In genomic region chr11:65226766-65227165, GRCm38 (mm10) we compare ENCODE assay signal across 13 mouse cellular contexts. TPM values are rescaled to one million over a fixed set of nuclear protein-coding genes. Genes with fewer than 3 reads are reported as not detected.
DNase-seq lines count a peak whose midpoint lies in the region; ATAC-seq and TF ChIP-seq lines count a peak whose summit lies in the region.
"Had no signal": no experiment of that assay in that cellular context is flagged by ENCODE, and none has a peak within 500 bp of the region (broad histone marks: within the 10 kb centered on the region; RNA-seq: fewer than 3 reads in every experiment).

No protein-coding gene starts in this region.

- no peak overlapping the region for H3K27ac ChIP-seq in embryonic facial prominence, embryonic 11.5 days (replicated peaks; ENCODE audit: low read depth, low read length)
- no peak overlapping the region for H3K27ac ChIP-seq in embryonic facial prominence, embryonic 10.5 days (replicated peaks)
- no peak overlapping the region for H3K27ac ChIP-seq in lung, embryonic 15.5 days
- no peak overlapping the region for H3K27ac ChIP-seq in limb, embryonic 11.5 days (replicated peaks; ENCODE audit: low read depth, low read length)
- no peak overlapping the region for H3K27ac ChIP-seq in stomach, postnatal 0 days (replicated peaks)
- H3K27ac ChIP-seq: hindbrain, embryonic 12.5 days had no signal

- WGBS in embryonic facial prominence, embryonic 11.5 days, result 39% methylated on average over 10 of the region's 10 CpGs
- 45% methylated on average over 10 of the region's 10 CpGs for WGBS in embryonic facial prominence, embryonic 10.5 days
- WGBS in lung, embryonic 15.5 days, result 18% methylated on average over 10 of the region's 10 CpGs
- WGBS in lung, adult 2 months, result 48% methylated on average over 10 of the region's 10 CpGs
- 40% methylated on average over 10 of the region's 10 CpGs for WGBS in limb, embryonic 11.5 days
- 35% methylated on average over 10 of the region's 10 CpGs for WGBS in stomach, postnatal 0 days

- TF ChIP-seq EP300 in stomach, postnatal 0 days (optimal IDR thresholded peaks at IDR 0.05), result no peak

- no peaks in the 10 kb centered on the region for H3K27me3 ChIP-seq in embryonic facial prominence, embryonic 11.5 days (ENCODE audit: control insufficient read depth, insufficient read depth, low read length)
- H3K27me3 ChIP-seq in embryonic facial prominence, embryonic 10.5 days (replicated peaks; ENCODE audit: low read depth, poor library complexity, severe bottlenecking), result no peaks in the 10 kb centered on the region
- H3K27me3 ChIP-seq in lung, embryonic 15.5 days, result no peaks in the 10 kb centered on the region
- no peaks in the 10 kb centered on the region for H3K27me3 ChIP-seq in limb, embryonic 11.5 days (ENCODE audit: control insufficient read depth, insufficient read depth, low read length)
- H3K27me3 ChIP-seq in stomach, postnatal 0 days (ENCODE audit: control insufficient read depth, insufficient read depth, low read length), result no peaks in the 10 kb centered on the region
- H3K27me3 ChIP-seq: hindbrain, embryonic 12.5 days; limb, embryonic 13.5 days had no signal

- no peak for ATAC-seq in embryonic facial prominence, embryonic 11.5 days (replicated peaks; ENCODE audit: insufficient number of reproducible peaks, low FRiP score, low TSS enrichment, low read depth)
- ATAC-seq in lung, embryonic 15.5 days (ENCODE audit: borderline replicate concordance, extremely low read depth, low FRiP score, low TSS enrichment), result peak; percentile 27; the same call in 1 of the 2 replicates
- no peak for ATAC-seq in limb, embryonic 11.5 days (ENCODE audit: insufficient number of reproducible peaks, low FRiP score, low TSS enrichment, low read depth)
- ATAC-seq in stomach, postnatal 0 days (ENCODE audit: low FRiP score, low TSS enrichment), result no peak

- H3K9ac ChIP-seq in embryonic facial prominence, embryonic 11.5 days (replicated peaks; ENCODE audit: low read length), result no peak overlapping the region; the same call in 1 of the 2 replicates
- no peak overlapping the region for H3K9ac ChIP-seq in lung, embryonic 15.5 days
- H3K9ac ChIP-seq in limb, embryonic 11.5 days (ENCODE audit: low read length), result no peak overlapping the region
- H3K9ac ChIP-seq in stomach, postnatal 0 days (ENCODE audit: low read length), result no peak overlapping the region
- H3K9ac ChIP-seq: hindbrain, embryonic 12.5 days; limb, embryonic 13.5 days had no signal

- H3K4me2 ChIP-seq in embryonic facial prominence, embryonic 11.5 days (ENCODE audit: low read depth, low read length), result no peak overlapping the region
- no peak overlapping the region for H3K4me2 ChIP-seq in lung, embryonic 15.5 days
- H3K4me2 ChIP-seq in limb, embryonic 11.5 days (ENCODE audit: low read depth, severe bottlenecking), result no peak overlapping the region
- H3K4me2 ChIP-seq in stomach, postnatal 0 days (replicated peaks; ENCODE audit: low read depth), result no peak overlapping the region
- H3K4me2 ChIP-seq: hindbrain, embryonic 12.5 days; limb, embryonic 13.5 days had no signal

- no peaks in the 10 kb centered on the region for H3K36me3 ChIP-seq in embryonic facial prominence, embryonic 11.5 days (replicated peaks; ENCODE audit: control insufficient read depth, insufficient read depth, low read depth, low read length)
- H3K36me3 ChIP-seq in embryonic facial prominence, embryonic 10.5 days (replicated peaks), result no peaks in the 10 kb centered on the region
- no peaks in the 10 kb centered on the region for H3K36me3 ChIP-seq in lung, embryonic 15.5 days
- H3K36me3 ChIP-seq in limb, embryonic 11.5 days (ENCODE audit: control insufficient read depth, insufficient read depth, low read length), result no peaks in the 10 kb centered on the region
- H3K36me3 ChIP-seq in stomach, postnatal 0 days (ENCODE audit: control insufficient read depth, insufficient read depth, low read length), result no peaks in the 10 kb centered on the region
- H3K36me3 ChIP-seq: hindbrain, embryonic 12.5 days; limb, embryonic 13.5 days had no signal

- peak; percentile 35 for DNase-seq in embryonic facial prominence, embryonic 11.5 days (ENCODE audit: low spot score)
- DNase-seq in embryonic facial prominence, embryonic 10.5 days (ENCODE audit: low spot score), result no peak
- no peak for DNase-seq in lung, adult 2 months
- peak; percentile 59 for DNase-seq in heart, adult 8-10 months (ENCODE audit: low spot score)
- DNase-seq in limb, embryonic 11.5 days (ENCODE audit: low spot score), result peak; percentile 32
- no peak for DNase-seq in Muller cell, postnatal 12 days (ENCODE audit: inconsistent ontology term)
- DNase-seq in stomach, postnatal 0 days (ENCODE audit: low spot score), result no peak
- DNase-seq: B cell, adult 2 months; cerebellum, postnatal 10 days had no signal

- no peak for TF ChIP-seq POLR2A in lung, adult 2 months (IDR thresholded peaks at IDR 0.05; ENCODE audit: borderline replicate concordance, extremely low read depth, low read depth, low read length)

- TF ChIP-seq CTCF in lung, adult 2 months (IDR thresholded peaks at IDR 0.05; ENCODE audit: insufficient read depth, low read length), result no peak
- no peak for TF ChIP-seq CTCF in stomach, postnatal 0 days (IDR thresholded peaks at IDR 0.05; ENCODE audit: low read depth)

- H3K4me1 ChIP-seq in embryonic facial prominence, embryonic 11.5 days (ENCODE audit: control insufficient read depth, insufficient read depth, low read length), result no peaks in the 10 kb centered on the region
- peaks cover 11% of the 10 kb centered on the region for H3K4me1 ChIP-seq in embryonic facial prominence, embryonic 10.5 days
- no peaks in the 10 kb centered on the region for H3K4me1 ChIP-seq in lung, embryonic 15.5 days
- H3K4me1 ChIP-seq in lung, adult 2 months (ENCODE audit: control insufficient read depth, insufficient read depth, low read length), result no peaks in the 10 kb centered on the region
- H3K4me1 ChIP-seq in limb, embryonic 11.5 days (ENCODE audit: control insufficient read depth, insufficient read depth, low read length), result no peaks in the 10 kb centered on the region
- H3K4me1 ChIP-seq in stomach, postnatal 0 days (replicated peaks; ENCODE audit: control insufficient read depth, insufficient read depth), result no peaks in the 10 kb centered on the region

- H3K9me3 ChIP-seq in embryonic facial prominence, embryonic 11.5 days (replicated peaks; ENCODE audit: control insufficient read depth, low read length), result no peaks in the 10 kb centered on the region
- H3K9me3 ChIP-seq in embryonic facial prominence, embryonic 10.5 days, result no peaks in the 10 kb centered on the region
- no peaks in the 10 kb centered on the region for H3K9me3 ChIP-seq in lung, embryonic 15.5 days
- no peaks in the 10 kb centered on the region for H3K9me3 ChIP-seq in limb, embryonic 11.5 days (ENCODE audit: control insufficient read depth, low read length)
- no peaks in the 10 kb centered on the region for H3K9me3 ChIP-seq in stomach, postnatal 0 days (ENCODE audit: control insufficient read depth, low read length)
- H3K9me3 ChIP-seq: hindbrain, embryonic 12.5 days; limb, embryonic 13.5 days had no signal

- no peak overlapping the region for H3K4me3 ChIP-seq in embryonic facial prominence, embryonic 11.5 days (ENCODE audit: low read depth, low read length)
- no peak overlapping the region for H3K4me3 ChIP-seq in embryonic facial prominence, embryonic 10.5 days
- no peak overlapping the region for H3K4me3 ChIP-seq in lung, embryonic 15.5 days
- H3K4me3 ChIP-seq in lung, adult 2 months (replicated peaks; ENCODE audit: extremely low read depth, low read depth, low read length), result no peak overlapping the region
- H3K4me3 ChIP-seq in limb, embryonic 11.5 days (ENCODE audit: low read depth, low read length), result no peak overlapping the region
- H3K4me3 ChIP-seq in stomach, postnatal 0 days (ENCODE audit: low read depth, low read length), result no peak overlapping the region
- H3K4me3 ChIP-seq: hindbrain, embryonic 12.5 days; limb, embryonic 13.5 days; myocyte had no signal

RNA-seq across cellular contexts. Expression of gene Myocd, which starts 43.0 kb away (rescaled TPM):
- 2.1 and 2.8 TPM in 2 replicates for polyA plus RNA-seq in embryonic facial prominence, embryonic 11.5 days (2014; fragmentation: Nextera tagmentation; extraction: Ambion mirVana)
- 1.6 and 1.8 TPM in 2 replicates for polyA plus RNA-seq in embryonic facial prominence, embryonic 10.5 days (2016; fragmentation: Nextera tagmentation; extraction: Ambion mirVana)
- 18.4 and 22.9 TPM in 2 replicates for polyA plus RNA-seq in lung, embryonic 15.5 days (2015; fragmentation: Nextera tagmentation; extraction: Ambion mirVana)
- polyA plus RNA-seq in lung, adult 2 months (2012; rRNA removed), result 2.7 and 3.1 TPM in 2 replicates
- total RNA-seq in heart, adult 8-10 months (2022), result 10 to 100 TPM; 72.3 to 80.0 (median 74.3) TPM
- polyA plus RNA-seq in limb, embryonic 11.5 days (2014; fragmentation: Nextera tagmentation; extraction: Ambion mirVana), result 0.87 and 1.1 TPM in 2 replicates
- 21.6 and 22.7 TPM in 2 replicates for polyA plus RNA-seq in stomach, postnatal 0 days (2015; fragmentation: Nextera tagmentation; extraction: Ambion mirVana)

Comparison
In these comparisons a context has a peak if more than half of its experiments do, and no peak if none do; other contexts are left out.
1. DNase-seq: peak in embryonic facial prominence, embryonic 11.5 days (single experiment), heart, adult 8-10 months (single experiment) and limb, embryonic 11.5 days (single experiment); none in embryonic facial prominence, embryonic 10.5 days (single experiment), lung, adult 2 months (single experiment), Muller cell, postnatal 12 days (single experiment) and stomach, postnatal 0 days (single experiment).